Mouse (Mus musculus) neural tube, embryonic 11.5 days (tissue): ENCODE measurements around the gene Foxj2. TPM values are rescaled to one million over a fixed set of nuclear protein-coding genes. Genes with fewer than 3 reads are reported as not detected.

ENCODE experiments used
- microRNA-seq: library from miRNA; unstranded; fragments of <30 nt; microRNA quantifications from one replicate; pipeline ENCODE4, GENCODE M21; 2016
- polyA plus RNA-seq: library from polyadenylated mRNA; unstranded; fragments of >200 nt; fragmentation: Nextera tagmentation; extraction: Ambion mirVana; gene quantifications from 2 replicates; pipeline ENCODE4 v1.2.1, GENCODE M21; 2014

The Foxj2 gene
- polyA plus RNA-seq, 1 experiment from 2014 or later, result 5.1 TPM

Small RNA genes lying within 50 kb of the gene (microRNA-seq; reads per million reads assigned to microRNA genes)
- gene Mir7231, result not detected

Other genes with a start within 250 kb of the Foxj2 start
- 1.6 and 1.9 TPM in 2 replicates for gene Apobec1, start 217.5 kb upstream of the Foxj2 start, polyA plus RNA-seq
- 0.13 TPM in 1 of 2 replicates, not detected in the other for gene Gdf3, start 209.8 kb upstream of the Foxj2 start, polyA plus RNA-seq
- gene Dppa3, start 193.5 kb upstream of the Foxj2 start, polyA plus RNA-seq, result not detected in 2 replicates
- gene Nanog, start 112.4 kb upstream of the Foxj2 start, polyA plus RNA-seq, result 0.11 TPM in 1 of 2 replicates, not detected in the other
- 31.1 and 39.5 TPM in 2 replicates for gene Slc2a3, start 18.3 kb upstream of the Foxj2 start, polyA plus RNA-seq
- 1.8 and 2.1 TPM in 2 replicates for gene C3ar1, start 36.2 kb downstream of the Foxj2 start, polyA plus RNA-seq
- 76.4 and 80.7 TPM in 2 replicates for gene Necap1, start 54.6 kb downstream of the Foxj2 start, polyA plus RNA-seq
- gene Clec4a1, start 101.9 kb downstream of the Foxj2 start, polyA plus RNA-seq, result 0.70 and 0.72 TPM in 2 replicates
- gene Clec4a3, start 132.6 kb downstream of the Foxj2 start, polyA plus RNA-seq, result 0.40 and 0.62 TPM in 2 replicates
- not detected in 2 replicates for gene Clec4a4, start 170.5 kb downstream of the Foxj2 start, polyA plus RNA-seq
- not detected in 2 replicates for gene Clec4b1, start 230.0 kb downstream of the Foxj2 start, polyA plus RNA-seq